Mouse (Mus musculus) embryo, embryonic 9.5 days (tissue): ENCODE data around the gene Atp10b.
"Not testable (repeated sequence)": the region's sequence is repeated elsewhere in the genome, so short reads cannot be mapped to it uniquely, and the experiment has no call there.

ENCODE experiments used
- DNase-seq: peaks from one replicate; pipeline ENCODE4 v3.0.0-alpha.2; 2017; ENCODE audit errors: extremely low spot score

Atp10b gene

GRCm38 (mm10) chr11:43149577-43149976, at the start of gene Atp10b:
Atp10b (plus strand) TSS chr11:43149877.
- DNase-seq, result no peak

DNA sequence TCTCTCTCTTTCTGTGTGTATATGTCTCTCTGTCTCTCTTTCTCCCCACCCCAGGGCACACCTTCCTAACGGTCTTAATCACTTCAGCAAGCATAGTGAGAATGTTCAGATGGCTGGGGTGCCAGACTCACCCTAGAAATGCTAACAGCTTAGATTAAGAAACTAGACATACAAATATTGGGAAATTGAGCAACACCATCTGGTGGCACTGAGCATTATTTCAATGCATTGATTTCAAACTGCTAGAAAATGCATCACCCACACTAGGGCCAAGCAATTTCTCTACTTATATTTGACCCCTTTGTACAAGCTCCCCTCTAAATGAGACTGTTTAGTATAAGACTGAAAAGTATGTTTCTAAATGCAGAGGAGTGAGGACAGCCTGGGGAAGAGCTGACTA, 48.3 kb upstream of the Atp10b start:
- DNase-seq, result no peak

DNA sequence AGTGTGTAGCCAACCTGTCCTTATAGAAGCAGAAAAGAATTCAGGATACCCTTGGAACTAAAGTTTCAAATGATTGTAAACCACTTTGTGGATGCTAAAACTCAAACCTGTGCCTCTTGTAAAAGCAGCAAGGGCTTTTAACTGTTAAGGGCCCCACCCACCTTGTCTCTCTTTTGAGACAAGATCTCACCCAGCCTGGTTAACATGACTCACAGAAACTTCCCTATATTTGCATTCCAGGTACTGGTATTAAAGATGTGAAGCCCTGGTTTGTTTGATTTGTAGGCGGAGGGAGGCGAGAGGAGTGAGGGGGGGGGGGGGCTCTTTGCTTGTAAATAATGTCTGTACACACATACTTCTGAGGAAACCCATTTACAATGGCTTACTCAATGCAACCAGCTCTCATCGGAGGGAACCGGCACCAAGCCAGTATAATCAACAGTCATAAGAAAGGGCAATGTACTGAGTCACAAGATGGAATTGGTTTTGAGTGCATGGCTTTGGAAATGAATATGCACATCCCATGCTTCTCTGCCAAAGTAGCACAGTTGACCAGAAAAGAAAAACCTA, 23.7 kb upstream of the Atp10b start:
- DNase-seq, result no peak

- DNase-seq, result not testable (repeated sequence)
These were observed 23.1 kb upstream of the Atp10b start for GRCm38 (mm10) chr11:43126573-43126972.

DNA sequence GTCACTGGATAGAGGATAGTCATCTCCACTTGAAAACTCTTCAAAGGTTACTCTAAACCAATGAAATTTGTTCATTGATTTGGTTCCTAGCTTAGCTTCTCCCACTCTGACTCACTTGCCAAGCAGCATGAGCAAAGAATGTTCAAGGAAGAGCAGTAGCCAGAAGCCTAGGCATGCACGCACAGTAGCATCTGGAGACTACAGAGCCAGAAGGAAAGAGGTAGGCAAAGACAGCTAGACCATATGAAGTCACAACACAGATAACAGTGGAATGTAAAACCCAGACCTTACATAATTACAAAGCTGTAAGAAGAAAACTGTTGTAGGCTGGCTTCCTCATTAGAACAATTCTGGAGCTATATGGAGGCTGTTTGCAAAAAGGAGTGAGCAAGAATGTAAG, 8.4 kb upstream of the Atp10b start:
- DNase-seq, result no peak

DNA sequence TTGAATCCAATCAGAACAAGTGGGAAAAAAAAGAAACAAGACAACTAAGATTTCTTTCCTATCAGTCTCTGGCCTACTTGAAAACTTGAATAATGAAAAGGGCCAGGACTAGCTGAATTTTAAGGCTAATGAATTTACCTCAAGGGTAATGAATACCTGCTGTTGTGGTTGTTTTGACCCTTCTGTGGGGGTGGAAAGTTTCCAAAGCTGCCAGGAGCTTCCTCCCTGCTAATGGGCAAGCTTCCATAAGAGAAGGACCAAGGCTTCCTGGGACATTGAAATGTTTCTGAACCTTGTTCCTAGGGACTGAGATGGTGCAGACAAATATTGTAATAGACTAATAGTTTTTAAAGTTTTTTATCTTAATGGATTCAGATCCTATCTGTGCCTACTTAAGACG, 6.9 kb upstream of the Atp10b start:
- DNase-seq, result no peak

DNA sequence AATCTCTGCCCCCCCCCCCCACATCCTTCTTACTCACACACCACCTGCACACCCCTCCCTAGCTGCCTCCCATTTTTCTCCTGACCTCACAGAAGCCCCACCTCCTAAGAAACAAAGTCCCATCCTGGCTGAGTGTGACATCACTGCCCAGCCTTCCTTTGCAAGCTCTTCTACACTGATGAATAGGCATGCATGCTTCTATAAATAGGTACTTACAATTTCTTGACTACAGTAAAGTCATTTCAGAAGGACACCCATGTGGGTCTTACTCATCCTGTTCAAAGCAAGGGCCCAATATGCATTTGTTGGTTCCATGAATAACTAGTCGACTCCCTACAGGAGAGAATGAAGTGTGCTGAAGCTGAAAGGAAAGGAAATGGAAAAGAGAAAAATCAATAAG, 5.5 kb upstream of the Atp10b start:
- no peak for DNase-seq

DNA sequence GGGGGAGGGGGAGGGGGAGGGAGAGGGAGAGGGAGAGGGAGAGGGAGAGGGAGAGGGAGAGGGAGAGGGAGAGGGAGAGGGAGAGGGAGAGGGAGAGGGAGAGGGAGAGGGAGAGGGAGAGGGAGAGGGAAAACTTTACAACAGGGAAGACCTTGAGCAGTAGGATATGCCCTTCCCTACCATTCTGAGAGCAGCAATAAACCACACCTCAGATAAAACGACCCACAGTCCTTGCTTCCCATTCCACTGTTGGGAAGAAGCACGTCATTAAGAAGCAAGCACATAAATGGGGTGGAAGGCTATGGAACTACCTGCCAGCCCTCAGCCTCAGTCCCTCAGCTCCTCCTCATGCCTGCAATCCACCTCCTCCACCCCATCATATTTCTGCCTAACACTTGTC, 4.8 kb upstream of the Atp10b start:
- not testable (repeated sequence) for DNase-seq

DNA sequence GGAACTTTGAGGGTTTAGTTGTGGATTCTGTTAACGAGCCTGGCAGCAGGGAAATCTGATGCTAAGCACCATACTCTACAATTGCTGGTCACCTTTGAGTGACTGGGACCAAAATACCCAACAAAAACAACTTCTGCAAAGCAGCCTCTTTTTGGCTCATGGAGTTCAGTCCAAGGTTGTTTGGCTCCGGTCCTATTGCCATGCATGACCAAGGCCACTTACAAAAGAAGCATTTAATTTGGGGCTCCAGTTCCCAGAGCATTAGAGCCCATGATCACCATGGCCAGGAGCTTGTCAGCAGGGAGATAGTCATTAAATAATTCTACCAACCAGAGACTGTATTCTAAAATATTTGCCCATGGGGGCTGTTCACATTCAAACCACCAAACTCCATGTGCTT, 2.3 kb upstream of the Atp10b start:
- no peak for DNase-seq

- no peak for DNase-seq
These were observed 1.3 kb upstream of the Atp10b start for GRCm38 (mm10) chr11:43148341-43148740.

- no peak for DNase-seq
These were observed 5.3 kb downstream of the Atp10b start for GRCm38 (mm10) chr11:43155004-43155403.

GRCm38 (mm10) chr11:43155417-43155816, 5.7 kb downstream of the Atp10b start:
- no peak for DNase-seq

GRCm38 (mm10) chr11:43158814-43159213, 9.1 kb downstream of the Atp10b start:
- no peak for DNase-seq

DNA sequence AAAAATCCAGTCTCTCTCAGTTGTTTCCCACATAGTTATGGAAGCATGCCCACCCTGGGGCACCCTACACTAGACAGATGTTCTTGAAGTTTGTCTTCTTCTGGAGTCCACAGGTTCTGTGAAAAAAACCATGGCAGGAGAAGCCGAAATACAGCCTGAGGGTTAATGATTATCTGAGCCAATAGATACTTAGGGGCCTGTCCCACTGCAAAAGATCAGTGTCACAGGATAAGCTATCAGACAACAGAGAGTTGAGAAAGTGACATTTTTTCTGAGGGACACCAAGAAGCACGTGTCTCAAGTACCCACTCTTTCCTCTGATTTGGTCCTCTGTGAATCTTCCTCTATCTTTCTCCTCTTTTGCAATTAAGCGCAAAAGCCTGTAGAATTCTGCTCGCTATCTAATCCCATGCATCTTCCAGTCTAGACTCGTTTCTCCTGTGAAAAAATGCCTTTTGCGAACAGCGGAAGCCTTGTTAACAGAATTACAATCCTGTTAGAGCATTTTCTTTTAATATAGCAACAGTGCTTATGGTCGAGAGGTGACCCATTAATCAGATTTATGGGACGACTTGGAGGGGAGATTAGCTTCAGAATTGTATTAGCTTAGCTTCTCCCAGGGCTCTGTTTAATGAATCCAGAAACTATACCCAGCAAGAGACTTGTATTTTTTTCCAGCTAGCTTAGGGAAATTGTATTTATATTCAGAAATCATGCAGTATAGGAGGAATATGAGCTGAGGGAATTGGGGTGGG, 10.7 kb downstream of the Atp10b start:
- no peak for DNase-seq

GRCm38 (mm10) chr11:43170601-43171000, 20.9 kb downstream of the Atp10b start:
- no peak for DNase-seq

GRCm38 (mm10) chr11:43174359-43175116, 24.9 kb downstream of the Atp10b start:
- no peak for DNase-seq

- DNase-seq, result no peak
These were observed 32.7 kb downstream of the Atp10b start for GRCm38 (mm10) chr11:43182401-43182800.

DNA sequence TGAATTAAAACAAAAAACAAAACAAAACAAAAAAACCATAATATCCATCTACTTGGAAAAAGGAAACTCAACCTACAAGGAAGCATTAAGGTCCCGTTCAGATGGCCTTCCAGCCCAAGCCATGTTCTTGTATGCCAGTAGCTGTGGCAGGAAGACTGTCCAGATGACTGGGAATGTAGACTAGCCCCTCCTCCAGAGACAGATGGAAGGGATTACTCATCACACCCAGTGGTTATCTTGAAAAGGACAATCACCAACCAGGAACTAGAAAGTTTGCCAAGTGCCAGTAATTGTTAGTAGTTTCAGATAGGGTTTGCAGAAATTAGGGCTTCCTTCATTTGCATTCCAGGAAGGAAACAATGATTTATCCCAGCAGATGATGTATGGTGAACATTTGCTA, 33.1 kb downstream of the Atp10b start:
- no peak for DNase-seq

DNA sequence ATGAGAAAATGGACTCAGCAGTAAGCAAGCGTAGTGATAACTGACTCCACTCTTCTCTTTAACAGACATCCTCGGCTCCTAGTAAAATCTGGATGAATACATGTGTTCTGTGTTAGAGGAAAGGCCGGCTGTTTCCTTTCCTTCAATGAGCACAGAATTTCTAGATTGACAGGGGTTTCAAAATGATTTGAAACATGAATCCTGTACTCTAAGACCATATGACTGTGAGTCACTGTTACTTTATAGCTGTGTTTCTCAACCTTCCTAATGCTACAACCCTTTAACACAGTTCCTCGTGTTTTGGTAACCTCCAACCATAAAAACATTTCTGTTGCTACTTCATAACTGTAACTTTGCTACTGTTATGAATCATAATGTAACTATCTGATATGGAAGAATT, 33.8 kb downstream of the Atp10b start:
- no peak for DNase-seq

DNA sequence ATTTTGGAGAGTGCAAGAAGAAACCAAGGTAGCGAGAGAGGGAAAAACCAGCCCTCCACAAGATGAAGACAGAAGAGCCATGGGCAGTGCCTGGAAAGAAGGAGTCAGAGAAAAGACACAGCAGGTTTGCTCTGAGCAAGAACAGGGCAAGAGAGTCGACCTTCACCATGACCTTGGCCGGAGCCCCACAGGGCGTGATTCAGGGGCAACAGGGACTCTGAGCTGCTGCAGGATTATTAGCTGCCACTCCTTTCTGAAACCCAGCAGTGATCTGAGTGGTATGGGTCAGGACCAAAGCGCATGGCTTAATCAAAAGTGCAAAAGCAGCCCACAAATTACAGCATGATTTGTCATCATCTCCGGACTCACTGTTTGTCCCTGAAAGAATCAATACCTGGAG, 36.6 kb downstream of the Atp10b start:
- no peak for DNase-seq

- DNase-seq, result no peak
These were observed 40.3 kb downstream of the Atp10b start for GRCm38 (mm10) chr11:43189817-43190593.

- DNase-seq, result no peak
These were observed 49.1 kb downstream of the Atp10b start for GRCm38 (mm10) chr11:43198811-43199210.
